Mouse (Mus musculus): ENCODE results near the gene Rsrp1. TPM values are rescaled to one million over a fixed set of nuclear protein-coding genes. Genes with fewer than 3 reads are reported as not detected.

Gene Rsrp1
- polyA plus RNA-seq, 1 experiment from 2014 or later: 390 TPM

DNA sequence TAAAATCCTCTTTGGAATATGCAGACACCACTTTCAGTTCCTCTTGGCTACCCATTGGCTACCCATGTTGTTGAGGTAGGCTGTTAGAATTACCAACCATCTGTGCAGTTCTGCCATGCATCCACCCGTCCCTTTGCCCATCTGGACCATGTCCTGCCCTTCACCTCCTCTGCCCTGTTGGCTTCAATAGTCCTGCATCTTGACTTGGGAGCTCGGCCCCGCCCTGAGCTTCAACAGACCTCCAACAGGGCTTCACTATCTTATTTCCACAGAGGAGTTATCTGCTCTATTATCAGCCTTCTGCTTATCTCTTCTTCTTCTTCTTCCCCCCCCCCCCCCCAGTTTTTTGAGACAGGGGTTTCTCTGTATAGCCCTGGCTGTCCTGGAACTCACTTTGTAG is 6.2 kb upstream of the Rsrp1 start:
- no peak overlapping the region for H3K9ac ChIP-seq (ENCODE audit: low read depth, low read length)

GRCm38 (mm10) chr4:134918381-134918780 is 5.0 kb upstream of the Rsrp1 start:
- no peaks in the 10 kb centered on the region for H3K27me3 ChIP-seq (replicated peaks; ENCODE audit: control insufficient read depth, insufficient read depth, low read length)
- no peak for DNase-seq (ENCODE audit: low spot score)
- H3K27ac ChIP-seq (ENCODE audit: low read depth, low read length): peak overlapping the region; percentile 65
- no peaks in the 10 kb centered on the region for H3K36me3 ChIP-seq (ENCODE audit: control insufficient read depth, insufficient read depth, low read length)
- H3K4me2 ChIP-seq: no peak overlapping the region
- H3K9me3 ChIP-seq (ENCODE audit: control insufficient read depth, low read length): no peaks in the 10 kb centered on the region
- peaks cover 29% of the 10 kb centered on the region for H3K4me1 ChIP-seq (replicated peaks; ENCODE audit: control insufficient read depth, insufficient read depth, low read length)
- no peak overlapping the region for H3K4me3 ChIP-seq (ENCODE audit: low read depth, low read length)
- H3K9ac ChIP-seq (ENCODE audit: low read depth, low read length): 0 out of 2 replicates have a peak overlapping the region, but pooled peaks have one; percentile 8
- no peak for ATAC-seq (replicated peaks; ENCODE audit: low FRiP score)
- WGBS: 44% methylated on average over 7 of the region's 7 CpGs

More for the DNA sequence above, 6.2 kb upstream of the Rsrp1 start:
- peaks cover 36% of the 10 kb centered on the region for H3K4me1 ChIP-seq (replicated peaks; ENCODE audit: control insufficient read depth, insufficient read depth, low read length)
- H3K36me3 ChIP-seq (ENCODE audit: control insufficient read depth, insufficient read depth, low read length): peaks cover 1% of the 10 kb centered on the region; the same call in 1 of the 2 replicates
- ATAC-seq (replicated peaks; ENCODE audit: low FRiP score): peak; percentile 46
- peak overlapping the region; percentile 3; the same call in 1 of the 2 replicates for H3K4me2 ChIP-seq
- peak overlapping the region; percentile 36; the same call in 1 of the 2 replicates for H3K27ac ChIP-seq (ENCODE audit: low read depth, low read length)
- 50% methylated on average over 3 of the region's 3 CpGs for WGBS
- H3K27me3 ChIP-seq (replicated peaks; ENCODE audit: control insufficient read depth, insufficient read depth, low read length): no peaks in the 10 kb centered on the region
- no peak overlapping the region for H3K4me3 ChIP-seq (ENCODE audit: low read depth, low read length)
- H3K9me3 ChIP-seq (ENCODE audit: control insufficient read depth, low read length): no peaks in the 10 kb centered on the region
- no peak for DNase-seq (ENCODE audit: low spot score)

- Histone ChIP-seq H3K9ac (ENCODE audit: low read depth, low read length) (no peak overlapping the region; the same call in none of the 2 replicates), H3K4me3 (ENCODE audit: low read depth, low read length) (0 out of 2 replicates have a peak overlapping the region, but pooled peaks have one; percentile 4), H3K4me2 (peak overlapping the region; percentile 50), H3K27me3 (replicated peaks; ENCODE audit: control insufficient read depth, insufficient read depth, low read length) (no peaks in the 10 kb centered on the region), H3K36me3 (ENCODE audit: control insufficient read depth, insufficient read depth, low read length) (no peaks in the 10 kb centered on the region), H3K9me3 (ENCODE audit: control insufficient read depth, low read length) (no peaks in the 10 kb centered on the region), H3K27ac (ENCODE audit: low read depth, low read length) (peak overlapping the region; percentile 41; the same call in 1 of the 2 replicates), H3K4me1 (replicated peaks; ENCODE audit: control insufficient read depth, insufficient read depth, low read length) (peaks cover 30% of the 10 kb centered on the region)
- no peak for DNase-seq (ENCODE audit: low spot score)
- WGBS: 29% methylated on average over 12 of the region's 12 CpGs
- no peak for ATAC-seq (replicated peaks; ENCODE audit: low FRiP score)
Observed at GRCm38 (mm10) chr4:134919733-134920540, 3.5 kb upstream of the Rsrp1 start.

DNA sequence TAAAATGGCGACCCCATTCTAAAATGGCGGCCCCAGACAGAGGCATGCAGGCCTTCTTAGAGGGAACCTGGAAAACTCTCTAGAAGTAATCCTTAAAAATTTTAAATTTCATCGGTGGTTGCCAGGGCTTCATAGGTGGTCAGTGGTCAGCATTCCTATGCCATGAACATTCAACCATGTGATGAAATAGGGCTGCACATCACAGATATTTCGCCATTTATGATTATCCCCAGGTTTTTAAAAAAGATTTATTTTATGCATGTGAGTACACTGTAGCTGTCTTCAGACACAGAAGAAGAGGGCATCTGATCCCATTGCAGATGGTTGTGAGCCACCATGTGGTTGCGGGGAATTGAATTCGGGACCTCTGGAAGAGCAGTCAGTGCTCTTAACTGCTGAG is 2.8 kb upstream of the Rsrp1 start:
- H3K4me2 ChIP-seq: no peak overlapping the region
- H3K4me3 ChIP-seq (ENCODE audit: low read depth, low read length): no peak overlapping the region
- H3K9me3 ChIP-seq (ENCODE audit: control insufficient read depth, low read length): no peaks in the 10 kb centered on the region
- no peak for DNase-seq (ENCODE audit: low spot score)
- no peak overlapping the region for H3K27ac ChIP-seq (ENCODE audit: low read depth, low read length)
- H3K4me1 ChIP-seq (replicated peaks; ENCODE audit: control insufficient read depth, insufficient read depth, low read length): peaks cover 32% of the 10 kb centered on the region
- H3K9ac ChIP-seq (ENCODE audit: low read depth, low read length): no peak overlapping the region; the same call in 1 of the 2 replicates
- 90% methylated on average over 6 of the region's 6 CpGs for WGBS
- ATAC-seq (replicated peaks; ENCODE audit: low FRiP score): no peak
- H3K36me3 ChIP-seq (ENCODE audit: control insufficient read depth, insufficient read depth, low read length): peaks cover 6% of the 10 kb centered on the region
- H3K27me3 ChIP-seq (replicated peaks; ENCODE audit: control insufficient read depth, insufficient read depth, low read length): no peaks in the 10 kb centered on the region

GRCm38 (mm10) chr4:134921703-134922102 is 1.7 kb upstream of the Rsrp1 start:
- Histone ChIP-seq H3K4me1 (replicated peaks; ENCODE audit: control insufficient read depth, insufficient read depth, low read length) (peaks cover 33% of the 10 kb centered on the region), H3K4me2 (no peak overlapping the region), H3K9me3 (ENCODE audit: control insufficient read depth, low read length) (no peaks in the 10 kb centered on the region), H3K36me3 (ENCODE audit: control insufficient read depth, insufficient read depth, low read length) (peaks cover 13% of the 10 kb centered on the region), H3K4me3 (ENCODE audit: low read depth, low read length) (no peak overlapping the region), H3K27ac (ENCODE audit: low read depth, low read length) (no peak overlapping the region), H3K27me3 (replicated peaks; ENCODE audit: control insufficient read depth, insufficient read depth, low read length) (no peaks in the 10 kb centered on the region), H3K9ac (ENCODE audit: low read depth, low read length) (no peak overlapping the region)
- no peak for DNase-seq (ENCODE audit: low spot score)
- ATAC-seq (replicated peaks; ENCODE audit: low FRiP score): no peak
- WGBS: 90% methylated on average over 4 of the region's 4 CpGs

DNA sequence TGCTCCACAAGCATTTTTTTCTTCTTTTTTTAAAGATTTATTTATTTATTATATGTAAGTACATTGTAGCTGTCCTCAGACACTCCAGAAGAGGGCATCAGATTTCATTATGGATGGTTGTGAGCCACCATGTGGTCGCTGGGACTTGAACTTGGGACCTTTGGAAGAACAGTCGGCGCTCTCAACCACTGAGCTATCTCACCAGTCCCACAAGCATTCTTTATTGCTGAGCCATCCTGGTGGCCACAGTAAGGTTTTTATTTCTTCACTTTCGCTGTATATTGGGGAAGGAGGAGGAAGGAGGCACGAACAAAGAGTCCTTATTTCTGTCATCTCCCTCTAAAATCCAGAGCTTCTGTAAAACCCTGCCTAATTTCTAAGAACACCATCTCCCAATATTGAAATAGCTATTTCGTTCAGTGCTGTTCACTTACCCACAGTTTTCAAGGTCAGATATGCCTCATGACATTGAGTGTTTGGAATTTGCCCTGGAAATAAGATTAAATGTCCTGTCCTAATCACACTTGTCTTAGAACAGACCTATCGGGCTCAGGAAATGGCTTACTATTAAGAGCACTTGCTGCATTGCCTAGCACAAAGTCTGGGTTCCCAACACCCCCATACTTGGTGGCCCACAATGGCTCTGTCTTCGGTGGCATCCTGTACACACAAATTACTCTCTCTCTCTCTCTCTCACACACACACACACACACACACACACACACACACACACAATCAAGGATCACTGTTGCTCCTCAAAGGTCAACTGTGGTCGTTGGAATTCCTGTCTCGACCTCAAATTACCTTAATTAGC is 1.1 kb upstream of the Rsrp1 start:
- H3K9me3 ChIP-seq (ENCODE audit: control insufficient read depth, low read length): no peaks in the 10 kb centered on the region
- ATAC-seq (replicated peaks; ENCODE audit: low FRiP score) (no peak), DNase-seq (ENCODE audit: low spot score) (no peak)
- no peaks in the 10 kb centered on the region for H3K27me3 ChIP-seq (replicated peaks; ENCODE audit: control insufficient read depth, insufficient read depth, low read length)
- H3K4me1 ChIP-seq (replicated peaks; ENCODE audit: control insufficient read depth, insufficient read depth, low read length): peaks cover 27% of the 10 kb centered on the region
- H3K27ac ChIP-seq (ENCODE audit: low read depth, low read length): peak overlapping the region; percentile 99
- WGBS: 50% methylated on average over 10 of the region's 10 CpGs
- H3K4me2 ChIP-seq: peak overlapping the region; percentile 97
- H3K36me3 ChIP-seq (ENCODE audit: control insufficient read depth, insufficient read depth, low read length): peaks cover 18% of the 10 kb centered on the region
- peak overlapping the region; percentile 100 for H3K4me3 ChIP-seq (ENCODE audit: low read depth, low read length)
- H3K9ac ChIP-seq (ENCODE audit: low read depth, low read length): peak overlapping the region; percentile 100

DNA sequence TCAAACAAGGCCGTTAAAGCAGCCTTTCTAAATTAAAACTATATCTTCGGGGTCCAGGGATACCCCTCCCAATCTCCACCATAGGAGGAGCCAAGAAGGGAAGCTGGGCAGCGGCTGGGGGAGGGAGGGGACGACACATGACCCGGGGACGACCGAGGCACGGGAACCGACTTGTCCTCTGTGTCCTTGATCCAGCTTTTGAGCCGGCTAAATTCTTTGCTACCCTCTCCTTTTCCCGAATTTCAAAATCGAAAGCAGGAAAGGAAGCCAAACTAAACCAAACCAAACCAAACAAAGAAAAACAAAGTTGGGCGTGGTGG is 507 bp upstream of the Rsrp1 start:
- peak overlapping the region; percentile 100 for H3K9ac ChIP-seq (ENCODE audit: low read depth, low read length)
- under 1% methylated on average over 13 of the region's 13 CpGs for whole genome bisulfite sequencing
- H3K27ac ChIP-seq (ENCODE audit: low read depth, low read length): peak overlapping the region; percentile 99
- H3K4me3 ChIP-seq (ENCODE audit: low read depth, low read length): peak overlapping the region; percentile 100
- H3K36me3 ChIP-seq (ENCODE audit: control insufficient read depth, insufficient read depth, low read length): peaks cover 23% of the 10 kb centered on the region
- DNase-seq (ENCODE audit: low spot score) (no peak), ATAC-seq (replicated peaks; ENCODE audit: low FRiP score) (peak; percentile 46; the same call in 1 of the 2 replicates)
- peak overlapping the region; percentile 97 for H3K4me2 ChIP-seq
- H3K27me3 ChIP-seq (replicated peaks; ENCODE audit: control insufficient read depth, insufficient read depth, low read length): no peaks in the 10 kb centered on the region
- no peaks in the 10 kb centered on the region for H3K9me3 ChIP-seq (ENCODE audit: control insufficient read depth, low read length)
- peaks cover 26% of the 10 kb centered on the region for H3K4me1 ChIP-seq (replicated peaks; ENCODE audit: control insufficient read depth, insufficient read depth, low read length)

DNA sequence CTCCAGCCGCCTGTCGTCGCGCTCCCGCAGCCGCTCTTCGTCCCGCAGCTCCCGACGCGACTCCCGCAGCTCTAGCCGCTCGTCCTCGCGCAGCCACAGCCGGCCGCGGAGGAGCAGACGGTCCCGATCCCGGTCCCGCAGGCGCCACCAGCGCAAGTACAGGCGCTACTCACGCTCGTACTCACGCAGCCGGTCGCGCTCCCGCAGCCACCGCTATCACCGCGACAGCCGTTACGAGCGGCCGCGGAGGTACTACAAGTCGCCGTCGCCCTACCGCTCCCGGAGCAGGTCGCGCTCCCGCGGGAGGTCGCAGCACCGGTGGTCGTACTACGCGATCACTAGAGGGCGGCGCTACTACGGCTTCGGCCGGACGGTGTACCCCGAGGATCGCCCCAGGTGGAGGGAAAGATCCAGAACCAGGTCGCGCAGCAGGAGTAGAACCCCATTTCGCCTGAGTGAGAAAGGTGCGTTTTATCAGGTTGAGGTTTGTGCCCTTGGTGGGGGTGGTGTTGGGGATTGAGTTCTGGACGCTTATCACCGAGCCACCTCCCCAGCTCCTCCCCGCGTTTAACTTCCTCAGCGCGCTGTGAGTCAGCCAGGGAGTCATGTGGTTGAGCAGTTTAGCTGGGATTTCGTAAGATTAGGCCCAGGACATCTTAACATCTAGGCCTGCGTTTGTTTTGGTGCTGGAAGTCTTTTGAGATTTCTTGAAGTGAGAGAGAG is 788 bp downstream of the Rsrp1 start:
- H3K4me2 ChIP-seq: peak overlapping the region; percentile 97
- H3K27me3 ChIP-seq (replicated peaks; ENCODE audit: control insufficient read depth, insufficient read depth, low read length): no peaks in the 10 kb centered on the region
- H3K9ac ChIP-seq (ENCODE audit: low read depth, low read length): peak overlapping the region; percentile 100
- DNase-seq (ENCODE audit: low spot score): peak; percentile 77
- peak; percentile 74 for ATAC-seq (replicated peaks; ENCODE audit: low FRiP score)
- no peaks in the 10 kb centered on the region for H3K9me3 ChIP-seq (ENCODE audit: control insufficient read depth, low read length)
- peaks cover 20% of the 10 kb centered on the region for H3K4me1 ChIP-seq (replicated peaks; ENCODE audit: control insufficient read depth, insufficient read depth, low read length)
- peak overlapping the region; percentile 99 for H3K27ac ChIP-seq (ENCODE audit: low read depth, low read length)
- under 1% methylated on average over 75 of the region's 75 CpGs for WGBS
- H3K36me3 ChIP-seq (ENCODE audit: control insufficient read depth, insufficient read depth, low read length): peaks cover 30% of the 10 kb centered on the region
- H3K4me3 ChIP-seq (ENCODE audit: low read depth, low read length): peak overlapping the region; percentile 100

Measured in liver, embryonic 11.5 days (tissue).